Mouse (Mus musculus) liver, embryonic 12.5 days (tissue): ENCODE measurements around the gene Zzef1. TPM values are rescaled to one million over a fixed set of nuclear protein-coding genes. Genes with fewer than 3 reads are reported as not detected.

Experiments
- ATAC-seq: fragments of 200-750 bp; cut with Nextera tagmentation; 2 replicates; pipeline ENCODE4 v1.8.0; 2017; ENCODE audit warnings: moderate number of reproducible peaks, mild to moderate bottlenecking, moderate library complexity
- H3K27ac ChIP-seq: fragments of 300-500 bp; sonication (generic); 2 replicates; pipeline ENCODE4 v1.5.1; 2016; ENCODE audit warnings: mild to moderate bottlenecking
- H3K27me3 ChIP-seq: fragments of 300-500 bp; sonication (generic); replicated peaks from 2 replicates; pipeline ENCODE4 v1.6.1; 2016; ENCODE audit warnings: mild to moderate bottlenecking, moderate library complexity
- H3K36me3 ChIP-seq: fragments of 300-500 bp; sonication (generic); 2 replicates; pipeline ENCODE4 v1.6.1; 2016; ENCODE audit warnings: mild to moderate bottlenecking, moderate library complexity
- H3K4me1 ChIP-seq: fragments of 300-500 bp; sonication (generic); 2 replicates; pipeline ENCODE4 v1.6.1; 2016
- H3K4me2 ChIP-seq: fragments of 300-500 bp; sonication (generic); 2 replicates; pipeline ENCODE4 v1.6.1; 2016; ENCODE audit warnings: mild to moderate bottlenecking, moderate library complexity
- H3K4me3 ChIP-seq: fragments of 300-500 bp; sonication (generic); 2 replicates; pipeline ENCODE4 v1.5.1; 2016; ENCODE audit warnings: mild to moderate bottlenecking, moderate library complexity
- H3K9ac ChIP-seq: fragments of 300-500 bp; sonication (generic); 2 replicates; pipeline ENCODE4 v1.6.1; 2016; ENCODE audit warnings: mild to moderate bottlenecking, moderate library complexity
- H3K9me3 ChIP-seq: fragments of 300-500 bp; sonication (generic); replicated peaks from 2 replicates; pipeline ENCODE4 v1.6.1; 2016; ENCODE audit warnings: mild to moderate bottlenecking, moderate library complexity
- WGBS: fragments of 180-500 bp; shearing (Covaris S2); methylation state at CpG from one replicate; pipeline ENCODE4 v1.1.7; 2016; ENCODE audit not compliant: insufficient replicate concordance; 5-methylcytosine and 5-hydroxymethylcytosine counted together
- polyA plus RNA-seq: library from polyadenylated mRNA; unstranded; fragments of >200 nt; fragmentation: Nextera tagmentation; extraction: Ambion mirVana; gene quantifications from 2 replicates; pipeline ENCODE4 v1.2.1, GENCODE M21; 2016

Gene Zzef1
- polyA plus RNA-seq, 1 experiment from 2014 or later: 6.6 TPM

GRCm38 (mm10) chr11:72807992-72808391, 12.0 kb downstream of the Zzef1 start:
- H3K36me3 ChIP-seq: no peaks in the 10 kb centered on the region
- H3K4me2 ChIP-seq: no peak overlapping the region
- 76% methylated on average over 4 of the region's 4 CpGs for WGBS
- peaks cover 11% of the 10 kb centered on the region for H3K4me1 ChIP-seq
- H3K4me3 ChIP-seq: no peak overlapping the region
- H3K9me3 ChIP-seq: no peaks in the 10 kb centered on the region
- H3K27ac ChIP-seq: no peak overlapping the region
- H3K9ac ChIP-seq: no peak overlapping the region
- no peaks in the 10 kb centered on the region for H3K27me3 ChIP-seq
- ATAC-seq: no peak

GRCm38 (mm10) chr11:72813687-72814086, 17.7 kb downstream of the Zzef1 start:
- no peak overlapping the region for H3K9ac ChIP-seq
- no peak for ATAC-seq
- peaks cover 6% of the 10 kb centered on the region; the same call in 1 of the 2 replicates for H3K36me3 ChIP-seq
- no peaks in the 10 kb centered on the region for H3K9me3 ChIP-seq
- H3K27me3 ChIP-seq: no peaks in the 10 kb centered on the region
- no peaks in the 10 kb centered on the region for H3K4me1 ChIP-seq
- 83% methylated on average over 5 of the region's 5 CpGs for WGBS
- H3K27ac ChIP-seq: no peak overlapping the region
- no peak overlapping the region for H3K4me3 ChIP-seq
- H3K4me2 ChIP-seq: no peak overlapping the region

- H3K9ac ChIP-seq: no peak overlapping the region
- H3K4me2 ChIP-seq: no peak overlapping the region
- ATAC-seq: no peak
- H3K4me1 ChIP-seq: no peaks in the 10 kb centered on the region
- H3K27ac ChIP-seq: no peak overlapping the region
- no peaks in the 10 kb centered on the region for H3K9me3 ChIP-seq
- H3K36me3 ChIP-seq: peaks cover 11% of the 10 kb centered on the region
- no peaks in the 10 kb centered on the region for H3K27me3 ChIP-seq
- 72% methylated on average over 2 of the region's 2 CpGs for WGBS
- no peak overlapping the region for H3K4me3 ChIP-seq
Measured at GRCm38 (mm10) chr11:72814188-72814587, 18.2 kb downstream of the Zzef1 start.

GRCm38 (mm10) chr11:72816859-72817258, 20.8 kb downstream of the Zzef1 start:
- H3K9me3 ChIP-seq: no peaks in the 10 kb centered on the region
- H3K27ac ChIP-seq: no peak overlapping the region
- H3K4me1 ChIP-seq: no peaks in the 10 kb centered on the region
- peaks cover 35% of the 10 kb centered on the region for H3K36me3 ChIP-seq
- no peaks in the 10 kb centered on the region for H3K27me3 ChIP-seq
- H3K4me2 ChIP-seq: no peak overlapping the region
- no peak overlapping the region for H3K4me3 ChIP-seq
- ATAC-seq: no peak
- no peak overlapping the region for H3K9ac ChIP-seq
- 74% methylated on average over 1 of the region's 1 CpGs for WGBS

- H3K36me3 ChIP-seq: peaks cover 45% of the 10 kb centered on the region
- H3K27me3 ChIP-seq: no peaks in the 10 kb centered on the region
- no peaks in the 10 kb centered on the region for H3K4me1 ChIP-seq
- ATAC-seq: no peak
- WGBS: 77% methylated on average over 7 of the region's 7 CpGs
- H3K27ac ChIP-seq: no peak overlapping the region
- no peak overlapping the region for H3K9ac ChIP-seq
- H3K4me3 ChIP-seq: no peak overlapping the region
- H3K9me3 ChIP-seq: no peaks in the 10 kb centered on the region
- no peak overlapping the region for H3K4me2 ChIP-seq
Measured at GRCm38 (mm10) chr11:72818067-72818466, 22.0 kb downstream of the Zzef1 start.

- Histone ChIP-seq H3K9ac (no peak overlapping the region), H3K9me3 (no peaks in the 10 kb centered on the region), H3K27me3 (no peaks in the 10 kb centered on the region), H3K36me3 (peaks cover 68% of the 10 kb centered on the region), H3K4me3 (no peak overlapping the region), H3K4me1 (no peaks in the 10 kb centered on the region), H3K27ac (no peak overlapping the region), H3K4me2 (no peak overlapping the region)
- no peak for ATAC-seq
- 86% methylated on average over 7 of the region's 7 CpGs for WGBS
Measured at GRCm38 (mm10) chr11:72821041-72821440, 25.0 kb downstream of the Zzef1 start.

- Histone ChIP-seq H3K36me3 (peaks cover 81% of the 10 kb centered on the region), H3K4me3 (no peak overlapping the region), H3K4me1 (no peaks in the 10 kb centered on the region), H3K9ac (no peak overlapping the region), H3K9me3 (no peaks in the 10 kb centered on the region), H3K27me3 (no peaks in the 10 kb centered on the region), H3K4me2 (no peak overlapping the region), H3K27ac (no peak overlapping the region)
- ATAC-seq: no peak
- WGBS: 81% methylated on average over 3 of the region's 3 CpGs
Measured at GRCm38 (mm10) chr11:72829869-72830268, 33.8 kb downstream of the Zzef1 start.

GRCm38 (mm10) chr11:72842731-72843130, 46.7 kb downstream of the Zzef1 start:
- ATAC-seq: no peak
- no peak overlapping the region for H3K27ac ChIP-seq
- H3K4me3 ChIP-seq: no peak overlapping the region
- H3K9me3 ChIP-seq: no peaks in the 10 kb centered on the region
- no peak overlapping the region for H3K9ac ChIP-seq
- H3K4me1 ChIP-seq: no peaks in the 10 kb centered on the region
- 79% methylated on average over 3 of the region's 3 CpGs for WGBS
- H3K36me3 ChIP-seq: peaks cover 50% of the 10 kb centered on the region
- no peak overlapping the region for H3K4me2 ChIP-seq
- H3K27me3 ChIP-seq: no peaks in the 10 kb centered on the region

- no peak for ATAC-seq
- Histone ChIP-seq H3K4me3 (no peak overlapping the region), H3K4me1 (no peaks in the 10 kb centered on the region), H3K27ac (no peak overlapping the region), H3K9me3 (no peaks in the 10 kb centered on the region), H3K36me3 (peaks cover 57% of the 10 kb centered on the region), H3K9ac (no peak overlapping the region), H3K27me3 (no peaks in the 10 kb centered on the region), H3K4me2 (no peak overlapping the region)
Measured at GRCm38 (mm10) chr11:72843576-72843975, 47.5 kb downstream of the Zzef1 start.

GRCm38 (mm10) chr11:72845526-72845925, 49.5 kb downstream of the Zzef1 start:
- Histone ChIP-seq H3K4me3 (no peak overlapping the region), H3K27me3 (no peaks in the 10 kb centered on the region), H3K4me2 (no peak overlapping the region), H3K9me3 (no peaks in the 10 kb centered on the region), H3K36me3 (peaks cover 70% of the 10 kb centered on the region), H3K4me1 (no peaks in the 10 kb centered on the region), H3K9ac (no peak overlapping the region), H3K27ac (no peak overlapping the region)
- WGBS: 85% methylated on average over 2 of the region's 2 CpGs
- no peak for ATAC-seq

- H3K27ac ChIP-seq: no peak overlapping the region
- H3K4me1 ChIP-seq: no peaks in the 10 kb centered on the region
- H3K4me3 ChIP-seq: no peak overlapping the region
- peaks cover 71% of the 10 kb centered on the region for H3K36me3 ChIP-seq
- H3K9me3 ChIP-seq: no peaks in the 10 kb centered on the region
- H3K9ac ChIP-seq: no peak overlapping the region
- no peak overlapping the region for H3K4me2 ChIP-seq
- ATAC-seq: no peak
- no peaks in the 10 kb centered on the region for H3K27me3 ChIP-seq
Measured at GRCm38 (mm10) chr11:72846685-72847084, 50.7 kb downstream of the Zzef1 start.

GRCm38 (mm10) chr11:72847831-72848628, 52.0 kb downstream of the Zzef1 start:
- Histone ChIP-seq H3K9me3 (no peaks in the 10 kb centered on the region), H3K27me3 (no peaks in the 10 kb centered on the region), H3K36me3 (peaks cover 79% of the 10 kb centered on the region), H3K4me2 (no peak overlapping the region), H3K4me1 (no peaks in the 10 kb centered on the region), H3K9ac (no peak overlapping the region), H3K4me3 (no peak overlapping the region), H3K27ac (no peak overlapping the region)
- 64% methylated on average over 1 of the region's 1 CpGs for WGBS
- no peak for ATAC-seq
